Mouse (Mus musculus) urinary bladder, adult 2 months (tissue): Measurements from ENCODE around the gene Metrnl. TPM values are rescaled to one million over a fixed set of nuclear protein-coding genes. Genes with fewer than 3 reads are reported as not detected.

Source experiments
- DNase-seq: peaks from one replicate; pipeline ENCODE4 v3.0.0; 2022; ENCODE audit warnings: low spot score
- polyA plus RNA-seq: library from polyadenylated mRNA; depleted of rRNA; stranded (reverse); fragments of >200 nt; gene quantifications from 2 replicates; pipeline ENCODE4 v1.2.3, GENCODE M21; 2012

Gene Metrnl
- polyA plus RNA-seq, 1 experiment: 46.7 TPM

DNA sequence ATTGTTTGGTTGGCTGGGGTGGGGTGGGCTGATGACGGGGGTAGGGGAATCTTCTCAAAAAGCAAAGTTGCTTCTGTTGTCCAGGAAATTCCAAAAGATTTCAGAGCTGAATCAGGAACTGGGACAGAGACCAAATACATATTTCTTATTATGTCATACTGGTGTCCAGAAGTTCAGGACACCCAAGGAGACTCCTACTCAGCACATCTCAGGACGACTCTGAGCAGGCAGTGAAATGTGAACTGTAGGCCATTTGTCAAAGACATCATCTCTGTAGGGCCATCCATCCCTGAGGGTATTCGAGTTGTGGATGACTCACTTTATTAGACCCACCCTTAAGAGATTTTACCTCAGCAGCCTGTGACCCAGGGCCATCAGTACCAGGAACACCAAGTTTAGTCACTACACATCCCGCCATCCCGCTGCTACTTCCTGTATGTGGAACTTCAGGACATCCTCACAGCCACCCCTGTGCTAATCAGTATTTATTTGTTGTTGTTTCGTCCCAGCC lies 15.8 kb upstream of the Metrnl start:
- no peak for DNase-seq

DNA sequence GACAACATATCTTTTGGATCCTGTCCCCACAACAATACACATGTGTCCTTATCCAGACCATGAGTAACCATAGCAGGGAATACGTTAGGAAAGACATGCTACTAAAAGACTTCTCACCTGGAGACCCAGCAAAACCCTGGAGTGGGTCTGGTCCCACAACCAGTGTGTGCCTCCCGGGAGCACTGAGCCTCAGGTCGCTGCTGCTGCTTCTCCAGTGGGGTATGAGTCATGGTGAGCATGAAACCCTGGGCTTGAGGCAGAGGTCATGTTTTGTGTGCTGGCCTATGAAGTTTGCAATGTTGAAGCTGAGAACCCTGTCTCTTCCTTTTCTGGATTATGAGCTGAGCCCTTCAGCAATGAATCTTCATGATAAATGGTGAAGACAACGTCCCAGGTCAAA lies 15.3 kb upstream of the Metrnl start:
- DNase-seq: no peak

DNA sequence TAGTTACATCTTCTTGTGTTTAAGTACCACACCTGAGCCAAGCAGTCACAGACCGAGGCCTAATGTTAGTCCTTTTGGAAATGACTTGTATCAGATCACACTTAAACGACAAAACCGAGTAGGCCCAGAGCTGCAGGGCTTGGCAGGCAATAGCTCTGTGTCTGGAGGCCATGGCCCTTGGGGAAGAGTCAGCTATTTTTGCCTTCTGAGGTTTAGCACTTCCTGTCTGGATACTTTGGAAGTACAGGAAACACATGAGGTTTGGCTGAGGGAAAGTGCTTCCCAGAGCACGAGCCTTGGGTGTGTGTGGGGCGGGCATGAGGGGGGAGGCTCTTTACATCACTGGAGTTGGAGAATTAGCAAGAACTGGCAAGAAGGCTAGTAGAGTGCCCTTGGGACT lies 14.7 kb upstream of the Metrnl start:
- DNase-seq: no peak

DNA sequence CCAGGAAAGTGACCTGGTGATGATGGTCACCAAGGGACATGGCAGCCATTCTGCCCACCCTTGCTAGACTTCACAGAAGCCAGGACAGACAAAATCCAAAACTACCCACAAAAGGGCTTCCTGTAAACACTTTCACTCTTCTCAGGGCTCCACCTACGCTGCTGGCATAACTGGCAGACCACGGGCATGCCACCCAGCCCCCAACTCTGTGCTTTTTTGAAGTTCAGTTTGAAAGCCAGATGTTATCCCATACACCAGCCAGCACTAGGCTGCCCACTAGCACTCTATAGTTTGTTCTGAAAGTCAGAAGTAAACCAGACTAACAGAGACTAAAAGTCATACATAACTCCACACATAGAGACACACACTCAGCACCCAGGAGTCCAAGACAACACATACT lies 13.3 kb upstream of the Metrnl start:
- DNase-seq: no peak

DNA sequence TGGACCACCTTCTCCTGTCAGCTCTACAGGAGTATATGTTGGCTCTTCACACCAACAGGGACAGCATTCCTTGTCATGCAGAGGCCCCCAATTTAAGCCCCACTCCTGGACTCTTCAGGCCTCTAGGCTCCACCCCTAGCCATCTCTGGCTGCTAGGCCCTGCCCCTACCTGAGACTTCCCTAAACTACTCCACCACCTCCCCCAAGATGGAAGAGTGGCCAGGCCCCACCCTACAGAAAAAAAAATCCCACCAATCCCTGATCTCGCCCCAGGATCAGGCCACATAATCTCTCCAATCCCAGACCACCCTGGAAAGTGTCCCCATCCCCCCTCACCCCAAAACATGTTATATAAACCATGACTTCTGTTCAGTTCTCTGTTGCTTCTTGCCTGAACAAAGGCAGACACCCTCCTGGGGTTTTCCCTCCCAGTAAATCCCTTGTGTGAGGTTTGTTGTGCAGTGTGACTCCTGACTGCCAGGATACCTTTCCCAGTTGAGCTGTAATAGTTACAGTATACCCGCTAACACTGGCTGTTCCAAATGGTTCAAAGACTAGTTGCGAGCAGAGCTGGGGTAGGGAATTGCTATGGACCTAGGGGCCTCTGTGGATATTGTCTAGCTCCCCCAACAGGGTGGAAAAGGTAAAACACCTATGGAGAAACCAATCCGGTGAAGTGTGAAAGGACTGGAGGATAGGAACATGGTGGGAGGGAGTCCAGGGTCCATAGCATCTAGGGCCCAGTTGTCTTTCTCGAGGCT lies 5.9 kb upstream of the Metrnl start:
- no peak for DNase-seq

DNA sequence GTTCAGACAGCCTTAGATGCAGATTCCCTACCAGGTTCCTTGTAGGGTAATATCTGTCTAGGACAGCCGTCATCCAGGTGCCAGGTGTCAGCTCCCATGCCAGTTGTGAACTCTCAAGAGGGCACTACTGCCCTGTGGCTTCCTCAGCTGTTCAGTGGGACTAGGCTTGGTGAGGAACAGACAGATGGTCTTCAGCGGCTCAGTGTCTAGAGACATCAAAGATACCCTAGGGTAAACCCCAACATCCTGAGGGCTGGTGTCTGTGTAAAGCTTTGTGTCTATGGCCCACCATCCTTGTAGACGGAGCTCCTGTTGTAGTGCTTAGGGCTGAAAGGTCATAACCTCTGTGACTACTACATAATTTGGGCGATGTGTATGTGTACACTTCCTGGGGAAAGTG lies 4.1 kb upstream of the Metrnl start:
- no peak for DNase-seq

DNA sequence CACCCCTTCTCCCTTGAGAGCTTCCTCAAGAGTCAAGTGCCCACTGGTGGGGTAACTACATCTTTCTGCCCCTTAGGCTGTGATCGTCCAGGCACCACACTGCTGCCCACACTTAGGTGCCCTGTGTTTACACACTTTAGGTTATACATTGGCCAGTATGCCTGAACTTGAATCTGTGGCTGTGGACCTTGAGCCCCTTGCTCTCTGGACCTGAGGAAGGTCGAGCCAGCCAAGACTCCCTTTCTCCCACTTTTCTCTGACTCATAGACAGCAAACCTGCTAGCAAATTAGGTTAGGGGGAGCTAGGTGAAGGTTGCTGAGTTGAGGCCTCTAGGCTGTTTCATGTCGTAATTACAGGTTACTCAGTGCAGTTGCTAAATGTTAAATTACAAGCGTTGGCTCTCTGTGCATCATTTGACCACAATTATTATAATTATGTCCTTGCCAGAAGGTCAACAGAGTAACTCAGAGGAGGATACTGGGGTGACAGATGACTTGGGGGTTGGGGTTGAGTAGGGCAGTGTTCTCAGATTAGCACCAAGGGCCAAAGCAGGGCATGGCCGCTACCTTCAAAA lies 2.9 kb upstream of the Metrnl start:
- DNase-seq: no peak

DNA sequence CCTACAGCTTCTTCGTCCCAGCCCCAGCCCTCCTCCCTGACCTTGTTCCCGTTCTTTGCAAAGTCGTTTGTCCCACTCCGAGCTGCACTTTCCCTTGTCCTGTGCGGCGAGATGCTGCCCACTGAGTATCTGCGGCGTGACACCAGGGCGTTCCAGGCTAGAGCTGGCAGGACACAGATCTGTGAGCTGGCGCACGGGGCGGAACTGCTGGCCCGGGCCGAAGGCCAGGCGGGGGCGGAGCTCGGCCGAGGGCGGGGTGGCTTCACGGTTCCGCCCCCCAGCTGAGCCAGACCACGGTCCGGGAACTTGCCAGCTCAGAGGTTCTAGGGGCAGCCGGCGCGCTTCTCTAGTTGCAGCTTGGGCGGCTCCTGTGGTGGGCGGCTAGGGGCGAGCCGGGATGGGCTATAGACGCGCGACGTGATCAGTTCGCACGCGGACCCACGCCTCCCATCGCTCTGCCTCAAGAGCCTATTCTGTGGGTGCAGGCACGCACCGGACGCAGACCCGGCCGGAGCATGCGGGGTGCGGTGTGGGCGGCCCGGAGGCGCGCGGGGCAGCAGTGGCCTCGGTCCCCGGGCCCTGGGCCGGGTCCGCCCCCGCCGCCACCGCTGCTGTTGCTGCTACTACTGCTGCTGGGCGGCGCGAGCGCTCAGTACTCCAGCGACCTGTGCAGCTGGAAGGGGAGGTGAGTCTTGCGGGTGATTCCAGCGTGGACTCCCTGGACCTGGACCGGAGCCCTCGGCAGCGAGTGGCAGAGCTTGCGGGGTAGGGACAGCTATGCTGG lies 959 bp downstream of the Metrnl start:
- peak; percentile 96 for DNase-seq

DNA sequence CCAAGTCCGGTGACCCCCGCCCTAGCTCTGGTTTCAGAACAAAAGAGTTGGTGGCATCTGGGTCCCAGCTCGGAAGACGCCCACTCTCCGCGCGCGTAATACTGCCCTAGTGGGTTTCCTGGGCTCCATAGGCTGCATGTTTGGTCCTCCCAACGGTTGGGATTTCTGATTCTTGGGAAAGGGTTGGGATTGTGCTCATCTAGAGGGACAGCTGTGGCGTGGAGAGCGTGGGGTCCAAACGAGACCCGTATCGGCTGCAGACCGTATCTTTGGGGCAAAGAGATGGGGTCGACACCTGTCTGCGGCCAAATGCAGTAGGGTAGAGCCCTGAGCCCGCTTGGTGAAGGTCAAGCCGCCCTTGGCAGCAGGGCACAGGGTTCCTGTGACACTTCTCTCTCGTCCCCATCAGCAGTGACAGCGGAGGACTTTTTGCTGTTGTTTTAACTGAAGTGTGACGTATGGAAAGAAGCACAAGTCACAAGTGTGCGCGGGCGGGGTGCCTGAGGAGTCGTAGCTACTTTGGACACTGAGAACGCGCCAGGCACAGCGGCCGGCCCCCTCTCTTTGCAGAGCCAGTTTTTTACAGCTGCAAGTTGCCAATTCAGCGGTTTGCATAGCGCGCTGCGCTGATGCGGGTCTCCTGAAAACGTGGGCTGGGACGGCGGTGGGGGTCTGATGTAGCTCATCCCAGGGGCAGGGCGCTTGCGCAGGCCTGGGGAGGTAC lies 1.7 kb downstream of the Metrnl start:
- peak; percentile 36 for DNase-seq

DNA sequence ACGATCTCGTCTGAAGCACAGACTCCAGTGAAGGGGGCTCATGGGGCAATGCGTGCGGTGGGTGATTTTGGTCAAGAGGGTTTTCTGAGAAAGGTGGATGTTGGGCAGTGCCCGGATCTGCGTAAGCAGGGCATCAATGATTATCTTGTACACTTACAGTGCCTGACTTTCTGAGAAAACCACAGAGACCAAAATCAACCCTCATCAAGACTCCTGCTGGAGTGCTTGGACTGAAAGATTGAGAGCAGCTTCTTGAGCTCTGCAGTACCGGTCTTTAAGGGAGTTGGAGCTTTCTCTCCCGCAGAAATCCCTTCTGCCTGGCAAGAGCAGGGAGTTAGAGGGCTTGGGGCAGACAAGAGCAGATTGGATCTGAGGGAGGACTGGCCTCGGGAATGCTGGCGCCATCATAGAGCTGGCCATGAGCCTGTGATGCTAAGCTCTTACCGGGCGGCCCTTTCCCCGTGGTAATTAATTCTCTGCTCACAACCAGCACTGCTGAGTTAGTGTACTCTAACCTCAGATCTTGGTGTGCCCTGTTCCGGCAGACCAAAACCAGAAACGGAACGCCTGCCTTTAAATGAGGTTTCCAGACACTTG lies 2.4 kb downstream of the Metrnl start:
- no peak for DNase-seq

DNA sequence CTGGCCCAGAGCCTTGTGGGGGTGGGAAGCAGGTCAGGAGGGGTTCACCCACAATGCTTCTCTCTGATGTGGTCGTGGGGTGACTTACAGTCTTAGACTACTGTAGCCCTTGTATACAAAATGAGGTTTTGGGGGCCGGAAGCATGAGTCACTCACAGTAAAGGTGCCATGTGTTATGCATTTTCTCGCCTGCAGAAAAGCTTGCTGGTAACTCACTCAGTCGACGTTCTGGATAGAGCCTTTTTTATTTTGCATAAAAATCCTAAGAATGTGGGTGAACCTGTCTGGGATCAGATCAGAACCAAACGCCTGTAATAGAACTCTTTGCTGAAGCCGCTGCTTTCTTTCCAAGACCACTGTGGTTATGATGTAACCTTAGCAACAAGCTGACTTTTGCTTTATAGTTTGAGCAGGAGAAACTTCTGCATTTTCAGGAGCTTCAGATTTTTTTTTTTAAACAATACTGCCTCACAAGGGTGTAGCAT lies 5.2 kb downstream of the Metrnl start:
- no peak for DNase-seq

DNA sequence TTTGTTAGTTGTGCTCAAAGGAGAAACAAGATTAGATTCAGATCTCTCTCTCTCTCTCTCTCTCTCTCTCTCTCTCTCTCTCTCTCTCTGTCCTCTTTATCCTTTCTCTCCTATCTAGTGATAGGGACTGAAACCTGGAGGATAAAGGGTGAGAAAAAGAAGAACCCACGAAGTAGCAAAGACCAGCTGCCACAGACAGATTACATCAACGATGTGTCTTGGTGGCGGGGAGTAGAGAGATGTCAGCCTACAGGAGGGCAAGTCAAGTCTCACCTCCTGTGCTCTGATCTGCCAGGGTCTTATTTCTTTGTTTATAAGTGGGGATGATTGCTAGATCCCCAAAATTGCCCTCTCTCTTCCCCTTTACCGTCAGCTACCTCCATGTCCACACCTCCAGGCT lies 7.9 kb downstream of the Metrnl start:
- no peak for DNase-seq

DNA sequence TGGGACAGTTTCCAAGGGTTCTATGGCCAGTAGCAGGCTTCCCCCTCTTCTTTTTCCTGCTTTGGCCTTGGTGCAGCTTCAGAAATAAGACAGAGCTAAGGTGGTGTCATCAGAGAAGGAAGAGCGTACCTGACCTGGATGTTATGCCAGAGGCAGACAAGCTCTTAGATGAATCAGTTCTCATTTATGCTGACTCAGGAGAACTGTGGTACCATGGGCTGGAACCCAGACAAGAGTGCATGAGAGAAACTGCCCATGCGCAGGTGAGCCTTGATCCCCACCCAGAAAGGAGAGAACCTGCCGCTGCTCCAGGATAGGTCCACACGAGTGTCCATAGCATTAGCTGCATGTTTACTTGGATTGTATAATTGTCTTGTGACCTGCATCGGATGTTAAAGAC lies 8.9 kb downstream of the Metrnl start:
- DNase-seq: no peak

DNA sequence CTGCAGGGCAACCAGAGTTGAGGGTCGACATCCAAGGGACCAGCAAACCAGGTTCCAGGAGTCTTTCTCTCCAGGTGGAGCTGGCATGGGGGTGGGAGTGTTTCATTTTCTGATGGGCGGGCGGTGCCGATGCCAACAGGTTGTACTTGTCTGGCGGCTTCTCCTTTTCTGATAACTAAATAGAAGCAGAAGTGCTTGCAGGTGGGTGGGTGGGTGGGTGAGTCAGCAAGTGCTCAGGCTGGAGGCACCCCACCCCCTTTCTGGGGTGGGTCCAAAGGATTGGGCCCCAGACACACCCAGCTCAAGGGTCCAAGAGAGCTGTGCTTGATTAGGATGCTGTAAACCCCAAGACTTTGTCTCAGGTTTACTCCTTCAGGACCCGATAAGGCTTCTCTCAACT lies 11.6 kb downstream of the Metrnl start:
- peak; percentile 29 for DNase-seq

DNA sequence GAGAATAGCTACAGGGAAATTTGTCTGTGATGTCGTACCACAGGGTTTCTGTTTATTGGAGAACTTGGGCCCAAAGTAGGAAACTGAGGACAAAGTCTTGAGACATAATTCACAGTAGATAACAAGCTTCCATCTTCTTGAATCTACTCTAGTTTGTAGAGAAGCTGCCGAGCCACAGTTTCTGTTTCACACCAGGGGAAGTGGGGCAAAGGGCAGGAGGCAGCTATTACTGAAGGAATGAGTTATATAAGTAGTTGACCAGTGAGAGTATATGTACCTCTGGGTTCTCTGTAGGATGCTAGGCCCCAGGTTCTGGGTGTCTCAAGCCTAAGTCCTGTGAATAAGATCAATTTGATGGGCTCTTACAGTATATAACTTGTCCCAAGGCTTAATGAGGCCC lies 12.2 kb downstream of the Metrnl start:
- no peak for DNase-seq

DNA sequence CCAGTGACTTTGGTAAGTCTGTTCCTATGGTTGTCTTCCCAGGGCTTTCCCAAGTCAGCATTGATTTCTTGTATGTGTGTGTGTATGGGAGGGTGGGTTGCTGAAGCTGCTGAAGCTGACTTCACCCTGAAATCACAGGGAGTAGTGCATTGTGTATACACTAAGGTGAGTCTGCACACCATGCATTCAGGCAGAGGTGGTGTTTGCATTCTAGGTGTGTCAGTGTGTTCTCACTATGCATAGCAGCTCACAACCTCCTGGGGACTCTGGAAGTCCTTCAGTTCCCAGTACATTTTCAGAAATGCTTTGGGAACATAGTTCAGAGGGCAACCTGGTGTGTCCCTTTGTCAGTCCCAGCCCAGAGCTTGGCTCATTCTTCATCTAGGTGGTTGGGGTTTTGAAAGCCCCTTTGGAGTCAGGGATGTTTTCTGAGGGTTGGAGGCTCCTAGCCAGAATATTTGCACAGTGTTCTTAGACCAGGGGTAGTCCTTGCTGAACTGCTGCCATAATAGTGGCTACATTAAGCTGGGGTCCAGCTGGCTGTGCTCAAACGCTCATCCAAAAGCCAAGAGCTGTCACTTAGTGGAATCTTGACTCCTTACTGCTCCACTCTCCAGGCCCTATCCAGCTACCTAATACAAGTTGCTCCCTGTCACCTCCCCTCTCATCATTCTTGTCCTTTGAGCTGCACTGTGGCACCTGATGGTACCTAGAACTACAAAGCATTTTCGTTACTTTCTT lies 13.6 kb downstream of the Metrnl start:
- no peak for DNase-seq

DNA sequence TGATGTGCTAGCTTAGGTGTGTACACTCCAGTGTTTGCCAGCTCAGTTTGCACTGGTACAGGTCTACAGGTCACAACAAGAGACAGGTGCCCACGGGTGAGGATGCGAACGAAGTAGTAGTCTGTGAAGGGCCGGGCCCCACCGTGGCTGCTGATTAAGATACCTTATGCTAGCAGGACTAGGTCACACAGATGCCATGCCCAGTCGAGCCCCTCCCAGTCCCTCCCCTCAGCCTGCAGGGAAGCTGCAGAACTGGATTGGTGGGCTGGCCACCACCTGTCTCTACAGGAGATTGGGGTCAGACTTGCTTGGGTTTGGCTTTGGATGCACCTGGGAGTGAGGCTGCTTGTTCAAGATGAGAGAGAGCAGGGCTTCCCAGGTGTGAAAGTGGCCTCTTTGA lies 16.4 kb downstream of the Metrnl start:
- peak; percentile 45 for DNase-seq

DNA sequence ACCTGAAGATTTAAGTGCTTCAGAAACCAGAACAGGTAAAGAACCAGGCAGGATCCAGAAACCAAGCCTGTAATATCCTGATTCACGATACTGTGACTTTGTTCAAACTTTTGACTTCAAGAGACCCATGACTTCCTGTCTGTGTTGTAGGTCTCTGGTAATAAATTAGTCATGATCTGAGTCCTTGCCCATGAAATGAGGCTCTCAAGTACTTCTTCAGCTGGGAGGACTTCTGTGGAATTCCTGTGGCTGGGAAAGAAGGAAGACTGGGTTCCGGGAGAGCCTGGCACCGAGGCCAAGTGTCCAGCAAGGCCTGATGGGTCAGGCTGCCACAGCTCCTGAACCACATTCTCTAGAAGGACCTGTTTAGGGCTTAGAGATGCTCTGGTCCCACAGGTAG lies 19.4 kb downstream of the Metrnl start:
- DNase-seq: no peak

DNA sequence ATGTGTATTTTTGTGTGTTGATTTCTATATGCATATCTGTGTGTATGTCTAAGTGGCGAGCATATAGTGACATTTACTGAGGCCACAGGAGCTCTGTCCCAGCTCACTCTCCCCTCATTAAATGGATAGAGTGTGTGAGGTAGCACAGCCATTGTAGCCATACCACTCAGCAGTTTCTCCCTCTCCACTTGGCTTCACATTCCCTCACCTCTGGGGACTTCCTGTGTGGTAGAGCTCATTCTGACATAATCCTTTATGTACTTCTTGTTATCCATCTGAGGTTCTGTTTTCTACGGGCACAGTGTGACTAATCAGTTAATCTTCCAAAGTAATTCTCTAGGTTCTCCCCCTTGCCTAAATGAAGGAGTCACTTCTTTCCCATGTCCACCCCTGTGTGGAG lies 21.1 kb downstream of the Metrnl start:
- DNase-seq: no peak

DNA sequence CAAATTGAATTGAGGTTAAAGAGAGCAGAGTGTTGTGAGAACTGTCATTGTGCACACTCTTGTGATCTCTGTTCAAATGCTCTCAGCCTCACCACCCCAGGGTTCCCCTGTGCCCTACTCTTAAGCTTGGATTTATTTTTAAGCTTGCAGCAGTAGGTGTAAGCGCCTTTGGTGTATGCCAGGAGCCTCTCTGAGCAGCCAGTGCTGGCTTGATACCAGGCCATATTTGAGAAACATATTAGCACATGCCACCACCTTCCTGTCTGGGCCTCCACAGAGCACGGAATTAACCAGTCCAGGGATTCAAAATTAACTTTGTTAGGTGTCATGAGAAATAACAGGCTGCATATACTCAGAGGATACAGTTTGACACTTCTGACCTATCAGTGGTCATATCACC lies 25.3 kb downstream of the Metrnl start:
- DNase-seq: no peak

DNA sequence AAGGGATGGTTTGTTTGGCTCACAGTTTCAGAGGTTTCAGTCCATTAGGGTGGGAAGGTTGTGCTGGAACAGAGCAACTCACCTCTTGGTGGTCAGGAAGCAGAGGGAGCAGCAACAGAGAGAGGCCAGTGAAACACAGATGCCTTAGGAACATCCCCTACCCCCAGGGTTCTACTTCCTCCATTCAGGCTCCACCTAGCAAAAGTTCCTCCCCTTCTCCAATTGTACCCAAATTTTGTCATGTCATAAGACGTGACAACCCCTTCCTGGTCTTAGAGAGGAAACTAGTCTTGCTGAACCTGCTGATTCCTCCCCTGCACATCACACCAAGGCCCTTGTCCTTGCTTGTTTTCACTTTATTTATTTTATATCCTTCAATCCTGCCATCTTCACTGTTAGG lies 32.8 kb downstream of the Metrnl start:
- DNase-seq: no peak
